Mouse (Mus musculus): Measurements from ENCODE around the gene Slc30a6. TPM values are rescaled to one million over a fixed set of nuclear protein-coding genes. Genes with fewer than 3 reads are reported as not detected.

Slc30a6 gene
- total RNA-seq, 2 experiments from 2014 or later = 17.4 to 17.7 TPM

GRCm38 (mm10) chr17:74414671-74415070 lies 19.3 kb downstream of the Slc30a6 start:
- Histone ChIP-seq H3K4me3 (no peak overlapping the region), H3K27ac (no peak overlapping the region)
- no peak for TF ChIP-seq CTCF (conservative IDR thresholded peaks at IDR 0.05)
- DNase-seq (ENCODE audit: low spot score in 2 of 2) = no peak

- peak; percentile 20 to 35 for DNase-seq (ENCODE audit: low spot score in 2 of 2)
- H3K4me3 ChIP-seq = no peak overlapping the region
- H3K27ac ChIP-seq = no peak overlapping the region
- no peak for TF ChIP-seq CTCF (conservative IDR thresholded peaks at IDR 0.05)
Observed at GRCm38 (mm10) chr17:74416841-74417360, 21.5 kb downstream of the Slc30a6 start.

GRCm38 (mm10) chr17:74418171-74418570 lies 22.8 kb downstream of the Slc30a6 start:
- Histone ChIP-seq H3K27ac (no peak overlapping the region), H3K4me3 (no peak overlapping the region)
- no peak for DNase-seq (ENCODE audit: low spot score in 2 of 2)
- no peak for TF ChIP-seq CTCF (conservative IDR thresholded peaks at IDR 0.05)

GRCm38 (mm10) chr17:74420656-74421055 lies 25.2 kb downstream of the Slc30a6 start:
- Histone ChIP-seq H3K27ac (no peak overlapping the region), H3K4me3 (no peak overlapping the region)
- TF ChIP-seq CTCF (conservative IDR thresholded peaks at IDR 0.05) = no peak
- no peak for DNase-seq (ENCODE audit: low spot score in 2 of 2)

- TF ChIP-seq CTCF (conservative IDR thresholded peaks at IDR 0.05) = no peak
- Histone ChIP-seq H3K27ac (peak overlapping the region; percentile 46), H3K4me3 (no peak overlapping the region; the same call in 1 of the 2 replicates)
- peak; percentile 33 to 40 for DNase-seq (ENCODE audit: low spot score in 2 of 2)
Observed at GRCm38 (mm10) chr17:74424401-74425005, 29.1 kb downstream of the Slc30a6 start.

GRCm38 (mm10) chr17:74430074-74430473 lies 34.7 kb downstream of the Slc30a6 start:
- Histone ChIP-seq H3K27ac (no peak overlapping the region), H3K4me3 (no peak overlapping the region)
- no peak for TF ChIP-seq CTCF (conservative IDR thresholded peaks at IDR 0.05)
- no peak for DNase-seq (ENCODE audit: low spot score in 2 of 2)

GRCm38 (mm10) chr17:74431481-74431880 lies 36.1 kb downstream of the Slc30a6 start:
- no peak overlapping the region for H3K27ac ChIP-seq
- no peak for DNase-seq (ENCODE audit: low spot score in 2 of 2)
- peak; percentile 23 for TF ChIP-seq CTCF (conservative IDR thresholded peaks at IDR 0.05)
- H3K4me3 ChIP-seq = no peak overlapping the region

- DNase-seq (ENCODE audit: low spot score in 2 of 2) = no peak
- Histone ChIP-seq H3K4me3 (no peak overlapping the region), H3K27ac (no peak overlapping the region)
- TF ChIP-seq CTCF (conservative IDR thresholded peaks at IDR 0.05) = no peak
Observed at GRCm38 (mm10) chr17:74432631-74433030, 37.2 kb downstream of the Slc30a6 start.

- H3K27ac ChIP-seq = no peak overlapping the region
- no peak for TF ChIP-seq CTCF (conservative IDR thresholded peaks at IDR 0.05)
- no peak overlapping the region for H3K4me3 ChIP-seq
- DNase-seq (ENCODE audit: low spot score in 2 of 2) = no peak
Observed at GRCm38 (mm10) chr17:74437762-74438161, 42.4 kb downstream of the Slc30a6 start.

GRCm38 (mm10) chr17:74440486-74440885 lies 45.1 kb downstream of the Slc30a6 start:
- DNase-seq (ENCODE audit: low spot score in 2 of 2) = no peak
- Histone ChIP-seq H3K4me3 (no peak overlapping the region), H3K27ac (no peak overlapping the region)
- no peak for TF ChIP-seq CTCF (conservative IDR thresholded peaks at IDR 0.05)

- no peak for TF ChIP-seq CTCF (conservative IDR thresholded peaks at IDR 0.05)
- DNase-seq (ENCODE audit: low spot score in 2 of 2) = no peak
- H3K27ac ChIP-seq = no peak overlapping the region
- no peak overlapping the region for H3K4me3 ChIP-seq
Observed at GRCm38 (mm10) chr17:74449776-74450175, 54.4 kb downstream of the Slc30a6 start.

GRCm38 (mm10) chr17:74453928-74454327 lies 58.5 kb downstream of the Slc30a6 start:
- no peak for DNase-seq (ENCODE audit: low spot score in 2 of 2)
- no peak overlapping the region for H3K4me3 ChIP-seq
- TF ChIP-seq CTCF (conservative IDR thresholded peaks at IDR 0.05) = no peak
- no peak overlapping the region for H3K27ac ChIP-seq

GRCm38 (mm10) chr17:74454660-74455059 lies 59.3 kb downstream of the Slc30a6 start:
- no peak for TF ChIP-seq CTCF (conservative IDR thresholded peaks at IDR 0.05)
- Histone ChIP-seq H3K4me3 (no peak overlapping the region), H3K27ac (no peak overlapping the region)
- no peak for DNase-seq (ENCODE audit: low spot score in 2 of 2)

GRCm38 (mm10) chr17:74455426-74455825 lies 60.0 kb downstream of the Slc30a6 start:
- no peak for TF ChIP-seq CTCF (conservative IDR thresholded peaks at IDR 0.05)
- Histone ChIP-seq H3K27ac (no peak overlapping the region), H3K4me3 (no peak overlapping the region)
- DNase-seq (ENCODE audit: low spot score in 2 of 2) = no peak
